Mouse (Mus musculus) megakaryocyte progenitor cell, adult 5-6 weeks (primary cell): ENCODE data around the gene Olfr733. TPM values are rescaled to one million over a fixed set of nuclear protein-coding genes. Genes with fewer than 3 reads are reported as not detected.

ENCODE experiments used
- ATAC-seq: replicated peaks from 2 replicates; pipeline ENCODE4 v1.8.0; 2016; ENCODE audit warnings: mild to moderate bottlenecking, moderate TSS enrichment, inconsistent platforms; ENCODE audit not compliant: poor library complexity
- total RNA-seq, 2 experiments: library from RNA; stranded (forward) in 1 of 2; stranded (reverse) in 1 of 2; fragments of 157-497, 149-512 nt in 1 of 2; fragments of 200-1000 nt in 1 of 2; gene quantifications; 2 replicates each; pipeline versions ENCODE4 v1.2.3 to v1.2.4; 2015 to 2017

Olfr733 gene
- total RNA-seq (2015), result not detected in 2 replicates
- total RNA-seq (2017), result not detected in 2 replicates

DNA sequence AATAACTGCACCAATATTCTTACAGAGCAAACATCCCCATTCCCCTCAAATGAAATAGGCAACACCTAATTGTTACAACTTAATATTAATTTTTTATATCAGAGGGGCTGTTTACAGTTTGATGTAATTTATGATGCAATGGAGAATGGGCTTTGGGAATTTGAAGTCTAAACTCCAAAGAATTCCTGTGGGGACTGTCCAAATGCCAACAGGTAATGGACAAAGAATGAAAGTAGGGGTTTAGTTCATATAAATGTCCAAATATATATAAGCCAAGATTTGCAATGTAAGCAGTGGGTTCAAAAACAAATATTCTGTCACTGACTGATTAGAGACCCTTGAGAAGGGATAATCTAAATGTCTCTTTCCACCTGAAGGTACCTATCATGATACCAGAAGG lies at the start of gene Olfr733:
TSS of gene Olfr733 (minus strand) at position 101 of the 400 bp plus-strand sequence.
- ATAC-seq, result no peak

DNA sequence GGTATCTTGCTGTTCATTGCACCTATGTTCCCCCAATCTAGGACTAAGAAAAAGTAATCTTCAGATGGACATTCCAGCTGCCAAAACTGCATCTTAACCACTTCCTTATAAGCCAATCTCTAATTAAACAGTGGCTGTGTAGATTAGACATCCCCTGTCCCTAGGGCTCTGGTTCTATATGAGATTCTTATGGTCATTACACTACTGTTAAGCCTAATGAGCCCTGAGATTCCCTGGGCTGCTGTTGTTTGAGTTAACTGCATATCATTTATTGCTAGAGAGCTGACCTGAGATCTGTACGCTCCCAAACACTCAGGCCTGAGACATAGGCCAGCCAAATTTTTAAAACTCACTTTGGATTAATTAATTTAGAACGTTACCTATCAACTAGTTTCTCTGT lies 47.5 kb upstream of the Olfr733 start, which contains the start of gene Olfr735:
TSS of gene Olfr735 (minus strand) at position 77 of the 400 bp plus-strand sequence.
- ATAC-seq, result no peak

DNA sequence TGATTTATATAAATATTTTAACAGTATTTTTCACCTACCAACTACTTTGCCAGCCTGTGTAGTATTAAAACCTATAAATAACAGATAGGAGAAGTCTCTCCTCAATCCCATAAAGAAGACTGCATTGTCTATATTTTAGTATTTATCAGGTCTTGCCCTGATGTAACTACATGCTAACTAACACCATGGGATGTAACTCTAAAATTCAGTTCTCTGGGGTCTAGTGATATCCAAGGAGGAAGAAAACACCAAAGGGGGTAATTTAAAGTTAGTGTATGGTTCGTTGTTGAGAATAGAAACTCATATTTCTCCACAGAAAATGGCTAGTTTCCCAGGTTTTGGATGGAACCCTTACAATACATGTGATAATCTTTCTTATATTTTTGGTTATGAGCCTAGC lies 25.3 kb upstream of the Olfr733 start, which contains the start of gene Olfr734:
TSS of gene Olfr734 (minus strand) at position 101 of the 400 bp plus-strand sequence.
- ATAC-seq, result no peak

DNA sequence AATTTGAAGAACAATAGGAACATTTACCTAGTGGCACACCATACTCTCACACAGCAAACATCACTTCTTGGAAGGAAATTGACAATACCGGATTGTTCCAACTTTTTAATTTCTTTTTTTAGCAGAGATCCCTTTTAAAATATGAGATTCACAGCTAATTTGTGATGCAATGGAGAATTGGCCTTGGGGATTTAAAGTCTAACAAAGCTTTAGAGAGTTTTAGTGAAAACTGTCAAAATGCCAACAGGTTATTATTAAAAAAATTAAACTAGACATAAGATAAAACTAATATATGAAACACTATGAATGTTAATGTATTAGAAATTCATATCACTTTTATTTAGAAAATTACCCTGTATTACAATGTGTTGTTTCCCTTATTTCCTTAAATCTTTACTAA lies 17.2 kb downstream of the Olfr733 start, which contains the start of gene Olfr732:
TSS of gene Olfr732 (minus strand) at position 101 of the 400 bp plus-strand sequence.
- no peak for ATAC-seq

Other genes starting within 250 kb of the Olfr733 start
- gene Olfr726, start 210.6 kb downstream of the Olfr733 start, total RNA-seq (2015), result not detected in 2 replicates
- gene Olfr726, start 210.6 kb downstream of the Olfr733 start, total RNA-seq (2017), result not detected in 2 replicates
- gene Olfr727, start 178.3 kb downstream of the Olfr733 start, total RNA-seq (2015), result not detected in 2 replicates
- not detected in 2 replicates for gene Olfr727, start 178.3 kb downstream of the Olfr733 start, total RNA-seq (2017)
- not detected in 2 replicates for gene Olfr728, start 158.8 kb downstream of the Olfr733 start, total RNA-seq (2015)
- not detected in 2 replicates for gene Olfr728, start 158.8 kb downstream of the Olfr733 start, total RNA-seq (2017)
- not detected in 2 replicates for gene Olfr729, start 148.6 kb downstream of the Olfr733 start, total RNA-seq (2015)
- gene Olfr729, start 148.6 kb downstream of the Olfr733 start, total RNA-seq (2017), result not detected in 2 replicates
- not detected in 2 replicates for gene Olfr730, start 113.3 kb downstream of the Olfr733 start, total RNA-seq (2015)
- gene Olfr730, start 113.3 kb downstream of the Olfr733 start, total RNA-seq (2017), result not detected in 2 replicates
- gene Olfr731, start 59.7 kb downstream of the Olfr733 start, total RNA-seq (2015), result not detected in 2 replicates
- gene Olfr731, start 59.7 kb downstream of the Olfr733 start, total RNA-seq (2017), result not detected in 2 replicates
- not detected in 2 replicates for gene Olfr732, start 17.3 kb downstream of the Olfr733 start, total RNA-seq (2015)
- gene Olfr732, start 17.3 kb downstream of the Olfr733 start, total RNA-seq (2017), result not detected in 2 replicates
- gene Olfr734, start 25.2 kb upstream of the Olfr733 start, total RNA-seq (2015), result not detected in 2 replicates
- gene Olfr734, start 25.2 kb upstream of the Olfr733 start, total RNA-seq (2017), result not detected in 2 replicates
- not detected in 2 replicates for gene Olfr735, start 47.4 kb upstream of the Olfr733 start, total RNA-seq (2015)
- gene Olfr735, start 47.4 kb upstream of the Olfr733 start, total RNA-seq (2017), result not detected in 2 replicates
- gene Tlr11, start 56.4 kb upstream of the Olfr733 start, total RNA-seq (2015), result 0.12 TPM in 1 of 2 replicates, not detected in the other
- gene Tlr11, start 56.4 kb upstream of the Olfr733 start, total RNA-seq (2017), result not detected in 2 replicates
- gene Olfr736, start 79.6 kb upstream of the Olfr733 start, total RNA-seq (2015), result not detected in 2 replicates
- gene Olfr736, start 79.6 kb upstream of the Olfr733 start, total RNA-seq (2017), result not detected in 2 replicates
- gene Olfr738, start 106.0 kb upstream of the Olfr733 start, total RNA-seq (2015), result not detected in 2 replicates
- not detected in 2 replicates for gene Olfr738, start 106.0 kb upstream of the Olfr733 start, total RNA-seq (2017)
- not detected in 2 replicates for gene Olfr739, start 117.1 kb upstream of the Olfr733 start, total RNA-seq (2015)
- not detected in 2 replicates for gene Olfr739, start 117.1 kb upstream of the Olfr733 start, total RNA-seq (2017)
- not detected in 2 replicates for gene Olfr740, start 144.0 kb upstream of the Olfr733 start, total RNA-seq (2015)
- not detected in 2 replicates for gene Olfr740, start 144.0 kb upstream of the Olfr733 start, total RNA-seq (2017)
- gene Olfr741, start 171.2 kb upstream of the Olfr733 start, total RNA-seq (2015), result not detected in 2 replicates
- gene Olfr741, start 171.2 kb upstream of the Olfr733 start, total RNA-seq (2017), result not detected in 2 replicates
- gene Olfr742, start 202.1 kb upstream of the Olfr733 start, total RNA-seq (2015), result not detected in 2 replicates
- gene Olfr742, start 202.1 kb upstream of the Olfr733 start, total RNA-seq (2017), result not detected in 2 replicates
- not detected in 2 replicates for gene Olfr743, start 220.3 kb upstream of the Olfr733 start, total RNA-seq (2015)
- gene Olfr743, start 220.3 kb upstream of the Olfr733 start, total RNA-seq (2017), result not detected in 2 replicates